Mouse (Mus musculus): ENCODE measurements around the gene Ckmt1.

DNA sequence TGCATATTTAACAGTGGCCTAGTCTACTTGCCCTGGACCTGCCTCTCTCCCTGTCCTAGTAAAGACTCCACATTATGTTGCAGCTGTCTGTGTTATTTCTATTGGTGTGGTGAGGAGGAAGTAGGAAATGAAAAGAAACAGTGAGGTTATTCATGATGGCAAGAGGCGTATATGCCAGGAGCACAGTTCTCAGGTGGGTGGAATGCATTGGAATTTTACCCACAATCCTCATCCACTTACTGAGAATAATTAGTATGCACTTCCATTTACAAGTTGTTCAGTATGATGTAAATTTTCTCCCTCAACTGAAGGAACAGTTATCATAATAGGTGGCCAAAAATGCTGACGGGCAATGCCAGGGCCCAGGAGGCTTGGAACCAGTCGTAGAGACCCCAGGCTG lies 6.1 kb downstream of the Ckmt1 start:
- no peak for TF ChIP-seq CTCF (IDR thresholded peaks at IDR 0.05; ENCODE audit: control insufficient read depth, insufficient read depth, insufficient read length)
- TF ChIP-seq MAX (IDR thresholded peaks at IDR 0.05): no peak
- TF ChIP-seq CEBPB (IDR thresholded peaks at IDR 0.05; ENCODE audit: low read depth): no peak
- no peak for TF ChIP-seq USF1 (IDR thresholded peaks at IDR 0.05; ENCODE audit: low read depth)
- TF ChIP-seq MYOG (IDR thresholded peaks at IDR 0.05; ENCODE audit: control insufficient read depth, extremely low read depth, insufficient read length): no peak
- TF ChIP-seq MYOD1 (IDR thresholded peaks at IDR 0.05; ENCODE audit: control insufficient read depth, insufficient read length, low read depth): no peak
- no peak for TF ChIP-seq FOSL1 (IDR thresholded peaks at IDR 0.05; ENCODE audit: insufficient read depth, low read length, poor library complexity, severe bottlenecking)

All from C2C12 (cell line).